Mouse (Mus musculus) MEL (cell line): ENCODE data around the gene Olfr1368. TPM values are rescaled to one million over a fixed set of nuclear protein-coding genes. Genes with fewer than 3 reads are reported as not detected.
A peak's percentile ranks its signal among the peaks of the same experiment; 100 is the strongest.

Experiments
- DNase-seq: peaks from one replicate; pipeline ENCODE4 v3.0.0; 2011; ENCODE audit warnings: low read depth, low spot score
- H3K27ac ChIP-seq: 2 replicates; pipeline ENCODE4 v1.5.1; 2012; ENCODE audit warnings: low read depth, mild to moderate bottlenecking, control low read depth, low read length, moderate library complexity; ENCODE audit not compliant: control insufficient read depth
- H3K27me3 ChIP-seq, 2 experiments: fragments of 150-350 bp in 1 of 2; sonication (generic) in 1 of 2; 2 replicates each; pipeline ENCODE4 v1.6.1; 2012; ENCODE audit warnings: low read length in 2 of 2, mild to moderate bottlenecking in 2 of 2, improper control_type of control experiment in 1 of 2, moderate library complexity in 1 of 2; ENCODE audit not compliant: insufficient read depth in 2 of 2, control insufficient read depth in 1 of 2
- H3K36me3 ChIP-seq, 2 experiments: 2 replicates each; pipeline ENCODE4 v1.6.1; 2012 to 2014; ENCODE audit warnings: low read length in 2 of 2, improper control_type of control experiment in 1 of 2, inconsistent platforms in 1 of 2, mild to moderate bottlenecking in 1 of 2; ENCODE audit not compliant: insufficient read depth in 2 of 2, control insufficient read depth in 1 of 2
- H3K4me1 ChIP-seq, 2 experiments: fragments of 150-350 bp in 1 of 2; sonication (generic) in 1 of 2; 2 replicates each; pipeline ENCODE4 v1.6.1; 2012; ENCODE audit warnings: low read length in 2 of 2, improper control_type of control experiment in 1 of 2, mild to moderate bottlenecking in 1 of 2; ENCODE audit not compliant: insufficient read depth in 2 of 2, control insufficient read depth in 1 of 2
- H3K4me3 ChIP-seq, 2 experiments: fragments of 150-350 bp in 1 of 2; sonication (generic) in 1 of 2; 2 replicates each; pipeline ENCODE4 v1.5.1; 2012; ENCODE audit warnings: low read depth in 2 of 2, low read length in 2 of 2, mild to moderate bottlenecking in 2 of 2, moderate library complexity in 2 of 2, control low read depth in 1 of 2, improper control_type of control experiment in 1 of 2; ENCODE audit not compliant: control insufficient read depth in 1 of 2, insufficient read depth in 1 of 2
- H3K79me2 ChIP-seq: 2 replicates; pipeline ENCODE4 v1.6.1; 2012; ENCODE audit warnings: mild to moderate bottlenecking, low read length, moderate library complexity; ENCODE audit not compliant: control insufficient read depth, poor library complexity, insufficient read depth
- H3K9ac ChIP-seq: 2 replicates; pipeline ENCODE4 v1.6.1; 2012; ENCODE audit warnings: low read depth, mild to moderate bottlenecking, control low read depth, low read length, moderate library complexity; ENCODE audit not compliant: control insufficient read depth, poor library complexity, severe bottlenecking
- H3K9me3 ChIP-seq: fragments of 150-350 bp; sonication (generic); replicated peaks from 2 replicates; pipeline ENCODE4 v1.6.1; 2012; ENCODE audit warnings: mild to moderate bottlenecking, low read length, improper control_type of control experiment, moderate library complexity; ENCODE audit not compliant: insufficient read depth
- BHLHE40 ChIP-seq: IDR thresholded peaks from 2 replicates; pipeline ENCODE4 v1.6.1; 2012; ENCODE audit warnings: low read depth, mild to moderate bottlenecking, inconsistent platforms, low read length, improper control_type of control experiment, borderline replicate concordance
- E2F4 ChIP-seq: IDR thresholded peaks from 2 replicates; pipeline ENCODE4 v1.6.1; 2011; ENCODE audit warnings: low read depth, low read length, improper control_type of control experiment, borderline replicate concordance
- ELF1 ChIP-seq: IDR thresholded peaks from 2 replicates; pipeline ENCODE4 v1.6.1; 2014; ENCODE audit warnings: low read depth, mild to moderate bottlenecking, inconsistent platforms, low read length, improper control_type of control experiment, moderate library complexity
- JUND ChIP-seq: IDR thresholded peaks from 2 replicates; pipeline ENCODE4 v1.6.1; 2011; ENCODE audit warnings: low read depth, mild to moderate bottlenecking, improper control_type of control experiment, low read length
- KAT2A ChIP-seq: conservative IDR thresholded peaks from 2 replicates; pipeline ENCODE4 v1.6.1; 2012; ENCODE audit warnings: low read depth, low read length, improper control_type of control experiment, inconsistent platforms
- MAFK ChIP-seq: IDR thresholded peaks from 2 replicates; pipeline ENCODE4 v1.6.1; 2011; ENCODE audit warnings: low read depth, mild to moderate bottlenecking, low read length, improper control_type of control experiment, borderline replicate concordance
- MAX ChIP-seq: IDR thresholded peaks from 2 replicates; pipeline ENCODE4 v1.6.1; 2011; ENCODE audit warnings: low read length, improper control_type of control experiment
- MYB ChIP-seq: IDR thresholded peaks from 2 replicates; pipeline ENCODE4 v1.6.1; 2011; ENCODE audit warnings: mild to moderate bottlenecking, low read depth, low read length, improper control_type of control experiment
- NELFE ChIP-seq: IDR thresholded peaks from 2 replicates; pipeline ENCODE4 v1.6.1; 2011; ENCODE audit warnings: low read depth, low read length, improper control_type of control experiment
- POLR2A ChIP-seq, 2 experiments: IDR thresholded peaks; 2 replicates each; pipeline ENCODE4 v1.6.1; 2011 to 2012; ENCODE audit warnings: low read length in 2 of 2, mild to moderate bottlenecking in 2 of 2, control low read depth in 1 of 2, improper control_type of control experiment in 1 of 2, low read depth in 1 of 2, moderate library complexity in 1 of 2; ENCODE audit not compliant: control insufficient read depth in 1 of 2, insufficient read depth in 1 of 2, poor library complexity in 1 of 2
- POLR2AphosphoS2 ChIP-seq: IDR thresholded peaks from 2 replicates; pipeline ENCODE4 v1.6.1; 2011; ENCODE audit warnings: low read length, improper control_type of control experiment
- POLR2AphosphoS5 ChIP-seq: IDR thresholded peaks from 2 replicates; pipeline ENCODE4 v1.6.1; 2012; ENCODE audit warnings: low read depth, borderline replicate concordance, mild to moderate bottlenecking, inconsistent platforms, low read length, moderate library complexity, mixed read lengths
- SIN3A ChIP-seq: IDR thresholded peaks from 2 replicates; pipeline ENCODE4 v1.6.1; 2012; ENCODE audit warnings: low read length, improper control_type of control experiment, inconsistent platforms
- ZKSCAN1 ChIP-seq: IDR thresholded peaks from 2 replicates; pipeline ENCODE4 v1.6.1; 2012; ENCODE audit warnings: low read depth, mild to moderate bottlenecking, inconsistent platforms, low read length, improper control_type of control experiment, moderate library complexity
- ZMIZ1 ChIP-seq: IDR thresholded peaks from 2 replicates; pipeline ENCODE4 v1.6.1; 2012; ENCODE audit warnings: low read depth, mild to moderate bottlenecking, inconsistent platforms, low read length, improper control_type of control experiment, moderate library complexity
- ZNF384 ChIP-seq: IDR thresholded peaks from 2 replicates; pipeline ENCODE4 v1.6.1; 2012; ENCODE audit warnings: low read depth, mild to moderate bottlenecking, inconsistent platforms, low read length, improper control_type of control experiment
- polyA plus RNA-seq, 2 experiments: library from polyadenylated mRNA; stranded (reverse) in 1 of 2; unstranded in 1 of 2; fragments of >175 nt in 1 of 2; fragments of >200 nt in 1 of 2; gene quantifications; 2 replicates each; pipeline versions ENCODE4 v1.2.1 to v1.2.4; 2012; ENCODE audit warnings: low replicate concordance in 2 of 2, low read depth in 1 of 2; ENCODE audit not compliant: insufficient read length in 2 of 2, insufficient read depth in 1 of 2, missing spikeins in 1 of 2
- total RNA-seq: library from RNA; depleted of rRNA; stranded (reverse); fragments of 300-350 nt; gene quantifications from 2 replicates; pipeline ENCODE4 v1.2.3, GENCODE M21; 2012

The Olfr1368 gene
- total and polyA plus RNA-seq, 3 experiments = not detected

GRCm38 (mm10) chr13:21162591-21162990 lies 16.9 kb upstream of the Olfr1368 start:
- Histone ChIP-seq H3K79me2 (no peaks in the 10 kb centered on the region; the same call in 1 of the 2 replicates), H3K27ac (no peak overlapping the region), H3K9ac (no peak overlapping the region), H3K9me3 (no peaks in the 10 kb centered on the region), H3K27me3 (peaks cover 0 to under 1% of the 10 kb centered on the region in 2 experiments; a peak in 1 of 4 replicates), H3K4me1 (peaks cover 3 to 8% of the 10 kb centered on the region in 2 experiments; a peak in 2 of 4 replicates), H3K36me3 (peaks cover 0 to 6% of the 10 kb centered on the region in 2 experiments; a peak in 2 of 4 replicates), H3K4me3 (peak overlapping the region in 1 of 2 experiments; percentile 1; a peak in 2 of 4 replicates)
- no peak for TF ChIP-seq MYB
- TF ChIP-seq POLR2AphosphoS2 = no peak
- no peak for TF ChIP-seq NELFE
- TF ChIP-seq ZMIZ1 = no peak
- TF ChIP-seq POLR2A (IDR thresholded peaks at IDR 0.05; ENCODE audit: control insufficient read depth in 1 of 2, insufficient read depth in 1 of 2, low read depth in 1 of 2, low read length in 2 of 2, poor library complexity in 1 of 2) = no peak
- TF ChIP-seq ELF1 = no peak
- TF ChIP-seq JUND = no peak
- TF ChIP-seq MAX = no peak
- no peak for DNase-seq

GRCm38 (mm10) chr13:21161591-21161990 lies 15.9 kb upstream of the Olfr1368 start:
- peaks cover 3 to 8% of the 10 kb centered on the region in 2 experiments; a peak in 2 of 4 replicates for H3K4me1 ChIP-seq
- peaks cover 0 to 6% of the 10 kb centered on the region in 2 experiments; a peak in 2 of 4 replicates for H3K36me3 ChIP-seq
- peak overlapping the region; percentile 46 for H3K9ac ChIP-seq
- H3K79me2 ChIP-seq = no peaks in the 10 kb centered on the region; the same call in 1 of the 2 replicates
- H3K9me3 ChIP-seq = no peaks in the 10 kb centered on the region
- H3K27me3 ChIP-seq = peaks cover 0 to 6% of the 10 kb centered on the region in 2 experiments; a peak in 2 of 4 replicates
- no peak for DNase-seq
- peak overlapping the region; percentile 33 to 64 for H3K4me3 ChIP-seq
- no peak overlapping the region for H3K27ac ChIP-seq
- TF ChIP-seq KAT2A (no peak), SIN3A (no peak), POLR2AphosphoS5 (no peak), ZMIZ1 (no peak), ZKSCAN1 (no peak), NELFE (no peak), BHLHE40 (no peak), ZNF384 (no peak), JUND (no peak), E2F4 (no peak), MAFK (no peak)
